Mouse (Mus musculus) embryonic facial prominence, embryonic 12.5 days (tissue): ENCODE measurements around the gene Nectin4. TPM values are rescaled to one million over a fixed set of nuclear protein-coding genes. Genes with fewer than 3 reads are reported as not detected.

Experiments used
- polyA plus RNA-seq: library from polyadenylated mRNA; unstranded; fragments of >200 nt; fragmentation: Nextera tagmentation; extraction: Ambion mirVana; gene quantifications from 2 replicates; pipeline ENCODE4 v1.2.1, GENCODE M21; 2016

Nectin4 gene
- polyA plus RNA-seq, 1 experiment from 2014 or later = 7.5 TPM

Other genes with a start within 250 kb of the Nectin4 start
- gene Sdhc, start 219.5 kb upstream of the Nectin4 start, polyA plus RNA-seq = 210 and 216 TPM in 2 replicates
- 4.5 and 4.7 TPM in 2 replicates for gene Mpz, start 219.4 kb upstream of the Nectin4 start, polyA plus RNA-seq
- 9.2 and 9.3 TPM in 2 replicates for gene Pcp4l1, start 173.8 kb upstream of the Nectin4 start, polyA plus RNA-seq
- gene Nr1i3, start 156.1 kb upstream of the Nectin4 start, polyA plus RNA-seq = 0.08 and 0.26 TPM in 2 replicates
- 31.9 and 33.9 TPM in 2 replicates for gene Tomm40l, start 147.6 kb upstream of the Nectin4 start, polyA plus RNA-seq
- gene Apoa2, start 145.0 kb upstream of the Nectin4 start, polyA plus RNA-seq = 3.5 and 3.7 TPM in 2 replicates
- gene Fcer1g, start 135.7 kb upstream of the Nectin4 start, polyA plus RNA-seq = 23.3 and 23.6 TPM in 2 replicates
- gene Adamts4, start 119.7 kb upstream of the Nectin4 start, polyA plus RNA-seq = 18.2 and 18.6 TPM in 2 replicates
- gene Ndufs2, start 118.7 kb upstream of the Nectin4 start, polyA plus RNA-seq = 236 and 243 TPM in 2 replicates
- 86.0 and 89.3 TPM in 2 replicates for gene B4galt3, start 99.8 kb upstream of the Nectin4 start, polyA plus RNA-seq
- gene Ppox, start 88.9 kb upstream of the Nectin4 start, polyA plus RNA-seq = 75.4 and 79.1 TPM in 2 replicates
- 135 and 139 TPM in 2 replicates for gene Usp21, start 82.1 kb upstream of the Nectin4 start, polyA plus RNA-seq
- 102 and 105 TPM in 2 replicates for gene Ufc1, start 75.1 kb upstream of the Nectin4 start, polyA plus RNA-seq
- 54.5 and 61.8 TPM in 2 replicates for gene Dedd, start 41.0 kb upstream of the Nectin4 start, polyA plus RNA-seq
- 43.6 and 44.8 TPM in 2 replicates for gene Nit1, start 24.5 kb upstream of the Nectin4 start, polyA plus RNA-seq
- gene Pfdn2, start 24.4 kb upstream of the Nectin4 start, polyA plus RNA-seq = 118 and 127 TPM in 2 replicates
- gene Klhdc9, start 9.3 kb upstream of the Nectin4 start, polyA plus RNA-seq = 1.0 and 1.8 TPM in 2 replicates
- 0.97 and 1.1 TPM in 2 replicates for gene Arhgap30, start 18.9 kb downstream of the Nectin4 start, polyA plus RNA-seq
- gene Usf1, start 41.2 kb downstream of the Nectin4 start, polyA plus RNA-seq = 119 and 125 TPM in 2 replicates
- gene Tstd1, start 48.8 kb downstream of the Nectin4 start, polyA plus RNA-seq = 5.8 and 7.6 TPM in 2 replicates
- 31.8 and 35.2 TPM in 2 replicates for gene F11r, start 67.4 kb downstream of the Nectin4 start, polyA plus RNA-seq
- gene Alyref2, start 133.4 kb downstream of the Nectin4 start, polyA plus RNA-seq = 13.3 and 14.6 TPM in 2 replicates
- gene Itln1, start 165.2 kb downstream of the Nectin4 start, polyA plus RNA-seq = not detected in 2 replicates
- 0.08 TPM in 1 of 2 replicates, not detected in the other for gene Cd244a, start 189.1 kb downstream of the Nectin4 start, polyA plus RNA-seq
- 0.08 TPM in 1 of 2 replicates, not detected in the other for gene Ly9, start 237.3 kb downstream of the Nectin4 start, polyA plus RNA-seq